Mouse (Mus musculus): ENCODE results near the gene Gkn1.

Gkn1 gene

DNA sequence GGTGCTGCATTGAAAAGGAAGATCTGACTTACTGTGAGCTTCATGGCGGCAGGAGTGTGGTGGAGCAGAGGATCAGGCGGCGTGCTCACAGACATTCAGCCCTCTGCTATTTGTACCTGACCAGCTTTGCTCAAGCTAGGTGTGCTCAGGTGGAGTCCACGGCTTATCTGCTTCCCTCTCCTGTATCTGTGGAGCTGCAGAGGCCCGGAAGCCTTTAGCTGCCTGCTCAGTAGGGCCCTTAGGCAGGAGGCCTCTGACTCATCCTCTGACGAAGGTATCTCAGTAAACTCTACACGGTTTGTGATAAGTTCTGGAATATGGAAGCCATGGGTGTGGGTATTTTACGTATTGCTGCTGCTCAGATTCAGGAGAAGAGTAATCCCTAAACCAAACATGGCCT, at the start of gene Gkn1:
Gene Gkn1, minus strand, starts transcription at position 114 of the 400 bp plus-strand sequence.
- no peak for DNase-seq (ENCODE audit: low read depth, low spot score)

DNA sequence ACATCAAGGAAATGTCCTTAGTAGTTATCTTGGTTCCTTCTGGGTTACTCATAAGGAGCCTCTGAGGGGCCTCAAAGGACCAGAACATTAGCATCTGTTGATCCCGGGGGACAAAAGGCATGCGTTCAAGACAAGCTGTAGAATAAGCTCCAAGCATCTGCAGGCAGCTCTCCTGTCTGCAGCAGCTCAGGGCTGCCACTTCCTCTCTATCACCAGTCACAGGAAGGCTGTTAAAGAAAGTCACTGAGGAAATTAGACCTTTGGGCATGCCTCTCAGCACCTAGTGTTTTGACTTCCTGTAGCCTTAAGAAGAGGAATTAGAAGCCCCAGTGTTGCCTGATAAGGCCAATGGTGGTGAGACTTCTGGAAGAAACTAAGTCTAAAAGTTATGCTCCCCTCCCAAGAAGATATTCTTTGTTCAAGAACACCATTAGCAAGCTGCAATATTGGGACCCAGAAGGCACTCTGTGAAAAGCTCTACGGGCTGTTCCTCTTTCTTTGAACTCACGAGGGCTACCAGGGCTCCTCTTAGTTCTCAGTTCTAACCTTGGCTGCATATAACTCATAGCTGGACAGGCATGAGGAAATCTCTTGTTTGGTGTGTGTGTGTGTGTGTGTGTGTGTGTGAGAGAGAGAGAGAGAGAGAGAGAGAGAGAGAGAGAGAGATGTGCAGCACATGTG, 49.3 kb upstream of the Gkn1 start:
- no peak for DNase-seq (ENCODE audit: low read depth, low spot score)

DNA sequence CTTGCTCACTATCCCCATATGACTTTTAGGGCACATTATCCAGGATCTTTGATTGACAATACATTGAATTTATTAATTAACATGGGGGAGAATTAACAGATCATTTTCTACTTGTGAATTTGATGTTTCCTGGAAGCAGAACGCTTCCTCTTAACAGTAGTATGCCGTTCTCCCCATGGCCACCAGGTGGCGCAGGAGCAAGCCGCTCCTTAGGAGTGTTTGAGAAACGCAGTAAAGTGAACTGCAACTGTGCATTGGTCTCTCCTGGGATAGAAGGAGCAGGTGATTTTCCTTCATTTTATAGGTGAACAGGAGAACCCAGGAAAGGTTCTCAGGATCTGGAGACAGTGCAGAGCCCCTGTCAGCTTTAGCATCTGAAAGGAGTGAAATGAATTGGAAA, 48.4 kb upstream of the Gkn1 start:
- DNase-seq (ENCODE audit: low read depth, low spot score), result peak; percentile 55

DNA sequence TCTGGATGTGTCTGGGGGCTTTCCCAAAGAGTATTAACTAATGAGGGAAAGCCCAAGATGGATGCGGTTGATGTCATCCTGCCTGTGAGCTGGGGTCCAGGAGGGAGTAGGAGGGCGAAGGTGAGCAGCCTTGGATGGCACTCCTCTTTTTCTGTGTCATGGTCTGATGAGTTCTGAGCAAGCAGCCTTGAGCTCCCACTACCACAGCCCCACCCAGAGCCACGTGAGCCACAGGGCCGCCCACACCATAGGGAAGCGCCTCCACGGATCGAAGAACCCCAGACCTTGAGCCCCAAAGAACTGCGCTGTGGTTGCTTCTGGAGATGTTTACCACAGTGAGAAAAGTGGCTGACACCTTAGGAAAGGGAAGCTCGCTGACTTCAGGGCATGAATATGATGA, 44.0 kb upstream of the Gkn1 start:
- no peak for DNase-seq (ENCODE audit: low read depth, low spot score)

- DNase-seq (ENCODE audit: low read depth, low spot score), result no peak
These were observed 42.9 kb upstream of the Gkn1 start for GRCm38 (mm10) chr6:87393466-87394205.

- DNase-seq (ENCODE audit: low read depth, low spot score), result no peak
These were observed 38.8 kb upstream of the Gkn1 start for GRCm38 (mm10) chr6:87389455-87389989.

- DNase-seq (ENCODE audit: low read depth, low spot score), result no peak
These were observed 38.1 kb upstream of the Gkn1 start, which contains the start of gene Gkn3 for GRCm38 (mm10) chr6:87388877-87389276. Gene Gkn3 (minus strand): TSS chr6:87388935.

DNA sequence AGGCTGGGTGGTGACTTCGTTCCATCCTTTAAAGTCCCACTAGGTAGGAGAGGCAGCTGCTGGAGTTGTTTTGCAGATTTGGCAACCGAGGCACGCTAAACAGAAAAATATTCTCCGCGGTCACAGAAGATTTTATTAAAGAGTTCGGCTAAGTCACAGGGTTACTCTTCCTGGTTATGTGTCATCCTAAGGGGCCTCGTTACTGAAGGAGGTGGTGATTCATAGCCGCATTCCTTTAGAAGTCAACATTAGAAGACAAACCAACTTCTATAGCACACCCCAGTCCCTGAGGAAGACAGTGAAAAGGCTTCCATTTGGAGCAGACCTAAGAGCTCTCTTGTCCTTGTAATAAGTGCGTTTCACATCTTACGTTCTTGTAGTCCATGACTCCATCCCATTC, 35.9 kb upstream of the Gkn1 start:
- DNase-seq (ENCODE audit: low read depth, low spot score), result no peak

- DNase-seq (ENCODE audit: low read depth, low spot score), result peak; percentile 67
These were observed 35.5 kb upstream of the Gkn1 start for GRCm38 (mm10) chr6:87386203-87386602.

- no peak for DNase-seq (ENCODE audit: low read depth, low spot score)
These were observed 34.0 kb upstream of the Gkn1 start for GRCm38 (mm10) chr6:87384761-87385160.

DNA sequence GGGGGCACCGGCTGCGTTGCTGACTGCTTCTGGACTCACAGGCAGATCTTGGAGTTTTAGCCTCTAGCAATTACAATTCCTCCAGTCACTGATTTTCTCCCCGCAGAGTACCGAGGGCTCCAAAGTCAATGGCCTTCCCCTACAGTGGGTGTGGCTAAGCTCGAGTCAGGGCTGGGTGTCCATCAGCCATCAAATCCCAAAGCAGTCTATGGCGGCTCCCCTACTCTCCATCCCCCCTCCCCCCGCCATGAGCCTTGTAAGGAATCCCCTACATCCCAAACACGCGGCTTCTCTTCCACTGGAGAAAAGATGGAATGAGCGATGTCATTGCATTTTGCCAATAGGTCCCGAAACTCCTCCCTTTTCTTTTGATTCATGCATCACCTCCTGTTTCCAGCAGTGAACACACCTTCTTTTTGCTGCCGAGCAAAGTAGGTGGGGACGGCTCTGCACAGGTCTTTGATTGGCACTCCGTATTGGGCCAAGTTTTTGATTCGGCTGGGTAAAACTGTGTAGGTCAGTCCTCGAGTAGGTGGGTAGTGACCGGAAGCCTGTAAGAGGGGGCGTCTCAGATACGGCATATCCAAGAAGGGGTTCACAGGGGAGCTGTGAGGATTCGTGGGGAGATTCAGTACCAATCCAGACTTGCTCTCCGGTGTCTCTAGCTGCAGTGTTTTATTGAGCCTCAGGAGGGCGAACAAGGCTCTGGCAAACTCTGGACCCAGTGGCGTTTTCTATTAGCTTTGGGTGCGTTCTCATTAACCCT, 33.4 kb upstream of the Gkn1 start:
- peak; percentile 71 for DNase-seq (ENCODE audit: low read depth, low spot score)

- DNase-seq (ENCODE audit: low read depth, low spot score), result no peak
These were observed 22.3 kb upstream of the Gkn1 start, which contains the start of gene Gkn2 for GRCm38 (mm10) chr6:87373057-87373456. Gene Gkn2 (plus strand): TSS chr6:87373357.

- DNase-seq (ENCODE audit: low read depth, low spot score), result no peak
These were observed 18.5 kb upstream of the Gkn1 start for GRCm38 (mm10) chr6:87369223-87369622.

GRCm38 (mm10) chr6:87354441-87354840, 3.7 kb upstream of the Gkn1 start:
- peak; percentile 8 for DNase-seq (ENCODE audit: low read depth, low spot score)

- DNase-seq (ENCODE audit: low read depth, low spot score), result no peak
These were observed 14.8 kb downstream of the Gkn1 start for GRCm38 (mm10) chr6:87335935-87336295.

DNA sequence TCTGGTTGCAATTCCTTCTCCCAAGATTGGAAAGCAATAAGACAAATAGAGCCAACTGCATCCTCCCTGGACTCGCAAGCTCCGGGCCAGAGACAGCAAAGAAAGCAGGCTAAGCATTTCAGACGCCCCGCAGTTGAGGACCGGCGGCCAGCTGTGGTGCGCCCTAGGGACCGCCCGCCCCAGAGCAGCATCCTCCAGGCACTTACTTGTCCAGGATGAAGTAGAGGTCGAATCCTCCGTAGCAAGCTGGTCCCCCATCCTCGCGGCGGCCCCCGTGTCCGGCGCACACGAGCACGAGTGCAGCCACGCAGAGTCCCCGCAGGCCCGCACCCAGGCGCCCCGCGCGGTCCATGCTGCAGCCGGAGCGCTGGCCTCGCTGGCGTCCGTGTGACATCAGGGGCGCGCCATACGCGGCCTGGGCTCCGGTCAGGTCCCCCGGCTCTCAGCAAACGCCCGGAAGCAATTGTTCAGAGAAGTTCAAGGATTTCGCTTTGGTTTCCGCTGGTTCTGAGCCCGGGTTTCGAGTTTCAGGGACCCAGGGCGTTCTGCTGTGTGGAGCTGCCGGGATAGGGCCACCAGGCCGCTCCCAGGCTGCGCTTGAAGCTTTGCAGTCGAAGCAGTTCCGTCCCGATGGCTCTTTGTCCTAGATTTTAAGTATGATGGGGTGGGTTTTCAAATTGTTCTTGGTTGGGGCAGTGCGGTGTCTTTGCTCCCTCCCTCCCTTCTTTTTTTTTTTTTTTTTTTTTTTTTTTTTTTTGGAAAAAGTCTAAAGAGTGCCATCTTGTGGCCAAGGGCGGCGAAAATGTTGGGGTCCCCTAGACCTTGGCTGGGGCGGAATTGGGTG, 15.4 kb downstream of the Gkn1 start, which contains the start of gene Antxr1:
Gene Antxr1, minus strand, starts transcription at position 731 of the 844 bp plus-strand sequence.
- peak; percentile 57 for DNase-seq (ENCODE audit: low read depth, low spot score)

GRCm38 (mm10) chr6:87334361-87335090, 16.2 kb downstream of the Gkn1 start:
- DNase-seq (ENCODE audit: low read depth, low spot score), result peak; percentile 5

GRCm38 (mm10) chr6:87332380-87332779, 18.4 kb downstream of the Gkn1 start:
- DNase-seq (ENCODE audit: low read depth, low spot score), result no peak

DNA sequence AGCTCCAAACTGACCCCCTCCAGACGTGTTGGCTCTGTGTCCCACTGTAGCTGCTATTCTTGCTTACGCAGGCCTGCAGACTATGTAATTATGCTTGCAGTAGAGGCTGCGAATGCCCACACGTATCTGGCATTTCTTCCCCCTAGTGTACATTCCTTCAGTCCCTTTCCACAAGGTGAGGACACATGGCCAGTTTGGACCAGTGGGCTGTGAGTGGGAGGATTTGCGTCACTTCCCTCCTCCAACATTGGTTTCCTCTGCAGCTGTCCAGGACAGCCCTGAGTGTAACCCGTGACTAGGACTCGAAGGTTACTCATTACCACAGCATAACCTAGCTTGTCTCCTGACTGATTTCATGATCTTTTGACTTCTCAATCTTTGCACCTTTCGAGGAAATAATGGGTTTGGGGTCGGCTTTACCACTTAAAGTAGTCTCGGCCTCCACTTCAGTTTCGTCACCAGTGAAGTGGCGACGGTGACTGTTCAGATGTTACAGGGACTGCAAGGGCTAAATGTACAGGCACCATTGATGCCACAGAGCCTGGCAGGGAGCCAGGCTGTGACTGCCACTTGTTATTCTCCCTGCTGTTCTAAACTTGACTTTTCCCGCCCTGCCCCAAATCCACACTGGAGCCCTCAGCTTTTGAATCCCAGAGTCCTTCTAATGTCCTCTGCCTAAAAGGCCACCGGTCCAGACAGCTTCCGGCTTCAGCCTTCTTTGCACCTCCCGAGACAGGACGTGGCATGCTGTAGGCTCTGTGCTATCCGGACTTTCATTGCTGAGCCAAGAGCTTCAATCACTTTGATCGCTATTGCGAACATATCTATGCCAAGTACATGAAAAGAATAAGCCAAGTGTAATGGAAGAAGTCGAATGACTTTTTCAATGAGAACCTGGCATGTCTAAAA, 22.2 kb downstream of the Gkn1 start:
- DNase-seq (ENCODE audit: low read depth, low spot score), result no peak
